8 mouse cellular contexts compared by ENCODE assay signal in genomic region chr8:120071684-120072083, GRCm38 (mm10). TPM values are rescaled to one million over a fixed set of nuclear protein-coding genes. Genes with fewer than 3 reads are reported as not detected.
DNase-seq lines count a peak whose midpoint lies in the region; ATAC-seq and TF ChIP-seq lines count a peak whose summit lies in the region.

No protein-coding gene starts in this region.

- no peak overlapping the region for H3K4me3 ChIP-seq in left cerebral cortex, adult 2 months

- peak; percentile 95 for TF ChIP-seq CTCF in left cerebral cortex, adult 2 months (IDR thresholded peaks at IDR 0.05)

- intact Hi-C loops in left cerebral cortex, adult 2 months (cut with DNase I) = loop anchor here (1.0 to 10.0 kb wide), 4 partner anchors 79 to 387 kb away; partner anchors contain the start of gene Crispld2

- H3K27ac ChIP-seq in left cerebral cortex, adult 2 months = no peak overlapping the region

- peak; percentile 88 for ATAC-seq in common myeloid progenitor, adult 5-6 weeks (replicated peaks; ENCODE audit: low read depth, poor library complexity, severe bottlenecking)
- ATAC-seq in megakaryocyte, adult 5-6 weeks (ENCODE audit: poor library complexity, severe bottlenecking) = peak; percentile 94

- DNase-seq in adrenal gland, adult (ENCODE audit: inconsistent age in 2 of 2, low spot score in 1 of 2) = peak; percentile 82 to 95
- DNase-seq in gastrocnemius, adult 8-10 months (ENCODE audit: low spot score in 2 of 2) = peak; percentile 81 to 82
- peak; percentile 83 for DNase-seq in induced T-regulatory cell, adult 2 months (ENCODE audit: low read depth)
- DNase-seq in left cerebral cortex, adult 2 months (ENCODE audit: extremely low spot score in 1 of 2, low spot score in 2 of 2) = peak; percentile 75 to 87
- peak; percentile 66 for DNase-seq in right cerebral cortex, postnatal 25 days
- DNase-seq in urinary bladder, postnatal 25 days (ENCODE audit: low spot score) = peak; percentile 83

RNA-seq across cellular contexts. Expression of gene Zdhhc7, which starts 29.6 kb away (rescaled TPM):
- total RNA-seq in common myeloid progenitor, adult 5-6 weeks (2017) = 9.7 and 19.6 TPM in 2 replicates
- 10 to 100 TPM; 24.3 to 30.3 (median 27.0) TPM for total RNA-seq in gastrocnemius, adult 8-10 months (2022)
- total RNA-seq in left cerebral cortex, adult 2 months (2021) = 10 to 100 TPM; 33.5 to 38.5 TPM
- total RNA-seq in megakaryocyte, adult 5-6 weeks (2015) = 21.1 and 23.0 TPM in 2 replicates
- total RNA-seq in megakaryocyte, adult 5-6 weeks (2017) = 31.8 and 33.3 TPM in 2 replicates

RNA-seq across cellular contexts. Expression of gene 6430548M08Rik, which starts 42.3 kb away (rescaled TPM):
- 0.68 and 9.3 TPM in 2 replicates for total RNA-seq in common myeloid progenitor, adult 5-6 weeks (2017)
- 10 to 100 TPM; 24.5 to 33.0 (median 25.0) TPM for total RNA-seq in gastrocnemius, adult 8-10 months (2022)
- total RNA-seq in left cerebral cortex, adult 2 months (2021) = 100 to 1,000 TPM; 234 to 249 TPM
- total RNA-seq in megakaryocyte, adult 5-6 weeks (2015) = 61.4 and 76.5 TPM in 2 replicates
- 70.0 and 87.2 TPM in 2 replicates for total RNA-seq in megakaryocyte, adult 5-6 weeks (2017)
